Mouse (Mus musculus): ENCODE measurements around the gene Mars. TPM values are rescaled to one million over a fixed set of nuclear protein-coding genes. Genes with fewer than 3 reads are reported as not detected.

Mars gene
- polyA plus RNA-seq, 1 experiment from 2014 or later: 137 TPM

DNA sequence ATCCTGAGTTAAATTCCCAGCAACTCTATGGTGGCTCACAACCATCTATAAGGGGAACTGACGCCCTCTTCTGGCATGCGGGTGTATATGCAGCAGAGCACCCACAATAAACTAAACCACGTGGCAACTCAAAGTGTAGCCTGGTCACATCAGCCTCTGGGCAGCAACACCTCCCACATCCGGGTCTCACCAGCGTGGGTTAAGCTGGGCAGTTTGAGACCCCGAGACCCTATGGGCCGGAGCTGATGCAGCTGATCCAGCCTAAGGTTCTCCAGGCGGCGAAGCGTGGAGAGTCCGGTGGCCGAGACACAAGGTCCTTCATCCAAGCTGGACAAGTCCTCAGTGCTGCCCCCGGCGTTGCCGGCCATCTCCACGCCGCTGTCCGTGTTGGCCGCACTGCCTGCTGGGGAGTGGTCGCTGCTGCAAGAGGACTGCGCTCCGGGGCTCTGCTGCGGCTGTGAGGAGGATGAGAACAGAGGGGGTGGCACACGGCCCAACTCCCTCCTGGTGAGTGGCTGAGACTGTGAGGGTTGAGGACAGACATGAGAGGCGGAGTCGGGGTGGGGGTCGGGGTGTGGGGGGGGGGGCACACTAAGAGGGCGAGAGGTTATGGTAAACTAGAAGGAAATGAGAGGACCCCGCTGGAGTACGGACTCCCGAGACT is 20.8 kb upstream of the Mars start:
- Histone ChIP-seq H3K36me3 (no peaks in the 10 kb centered on the region), H3K4me1 (peaks cover 3% of the 10 kb centered on the region; the same call in 1 of the 2 replicates), H3K27ac (replicated peaks) (no peak overlapping the region), H3K4me3 (peak overlapping the region; percentile 27), H3K9me3 (no peaks in the 10 kb centered on the region), H3K4me2 (replicated peaks) (peak overlapping the region; percentile 43), H3K27me3 (peaks cover 22% of the 10 kb centered on the region), H3K9ac (replicated peaks) (peak overlapping the region; percentile 32; the same call in 1 of the 2 replicates)
- no peak; the same call in 1 of the 2 replicates for ATAC-seq (replicated peaks)
- 22% methylated on average over 31 of the region's 31 CpGs for WGBS

DNA sequence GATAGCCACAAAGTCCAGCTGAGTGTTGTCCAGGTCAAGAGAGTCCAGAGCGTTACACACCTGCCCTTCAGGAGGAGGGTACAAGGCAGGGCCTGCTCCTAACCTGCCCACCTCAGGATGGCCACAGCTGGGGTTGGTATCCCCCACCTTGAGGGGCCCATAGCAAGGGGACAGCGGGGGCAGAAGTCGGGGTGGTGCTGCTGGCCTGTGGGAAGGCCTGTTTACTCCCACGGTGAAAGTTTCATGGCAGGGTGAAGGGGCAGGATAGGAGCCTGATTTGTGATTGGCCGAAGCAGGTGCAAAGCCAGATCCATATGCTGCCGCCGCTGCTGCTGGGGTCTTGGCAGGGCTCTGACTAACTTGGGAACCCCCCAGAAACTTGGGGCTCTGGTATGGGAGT is 18.6 kb upstream of the Mars start:
- Histone ChIP-seq H3K9me3 (no peaks in the 10 kb centered on the region), H3K4me1 (peaks cover 16% of the 10 kb centered on the region), H3K27ac (replicated peaks) (no peak overlapping the region), H3K4me2 (replicated peaks) (no peak overlapping the region), H3K4me3 (no peak overlapping the region), H3K9ac (replicated peaks) (no peak overlapping the region), H3K36me3 (no peaks in the 10 kb centered on the region), H3K27me3 (peaks cover 43% of the 10 kb centered on the region)
- WGBS: 78% methylated on average over 7 of the region's 7 CpGs
- ATAC-seq (replicated peaks): no peak

GRCm38 (mm10) chr10:127327461-127328145 is 16.0 kb upstream of the Mars start:
- H3K27ac ChIP-seq (replicated peaks): no peak overlapping the region
- H3K9ac ChIP-seq (replicated peaks): no peak overlapping the region
- no peaks in the 10 kb centered on the region for H3K9me3 ChIP-seq
- WGBS: 48% methylated on average over 18 of the region's 18 CpGs
- H3K4me1 ChIP-seq: peaks cover 16% of the 10 kb centered on the region
- H3K4me3 ChIP-seq: no peak overlapping the region
- ATAC-seq (replicated peaks): no peak
- peaks cover 60% of the 10 kb centered on the region for H3K27me3 ChIP-seq
- H3K36me3 ChIP-seq: no peaks in the 10 kb centered on the region
- H3K4me2 ChIP-seq (replicated peaks): no peak overlapping the region

DNA sequence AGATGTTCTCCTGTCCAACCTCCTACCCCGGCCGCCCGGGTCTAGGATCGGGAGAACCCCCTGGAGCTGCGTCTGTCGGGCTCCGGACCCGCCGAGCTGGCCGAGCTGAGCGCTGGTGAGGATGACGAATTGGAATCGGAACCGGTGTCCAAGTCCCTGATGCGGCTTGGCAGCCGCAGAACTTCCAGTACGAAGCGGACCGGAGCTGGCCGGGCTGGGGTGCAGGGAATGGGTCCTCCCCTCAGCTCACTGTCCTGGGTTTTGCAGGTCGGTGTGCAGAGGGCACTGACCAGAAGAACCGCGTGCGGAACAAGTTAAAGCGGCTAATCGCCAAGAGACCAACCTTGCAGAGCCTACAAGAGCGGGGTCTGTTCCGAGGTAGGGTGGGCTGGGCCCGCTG is 15.2 kb upstream of the Mars start:
- Histone ChIP-seq H3K27ac (replicated peaks) (no peak overlapping the region), H3K36me3 (no peaks in the 10 kb centered on the region), H3K9me3 (no peaks in the 10 kb centered on the region), H3K4me2 (replicated peaks) (peak overlapping the region; percentile 44), H3K27me3 (peaks cover 60% of the 10 kb centered on the region), H3K4me3 (peak overlapping the region; percentile 23), H3K4me1 (peaks cover 13% of the 10 kb centered on the region), H3K9ac (replicated peaks) (no peak overlapping the region)
- ATAC-seq (replicated peaks): no peak
- WGBS: 8% methylated on average over 29 of the region's 29 CpGs

- Histone ChIP-seq H3K4me3 (peak overlapping the region; percentile 23), H3K9ac (replicated peaks) (no peak overlapping the region), H3K4me1 (peaks cover 13% of the 10 kb centered on the region), H3K4me2 (replicated peaks) (peak overlapping the region; percentile 44), H3K27ac (replicated peaks) (no peak overlapping the region), H3K9me3 (no peaks in the 10 kb centered on the region), H3K36me3 (no peaks in the 10 kb centered on the region), H3K27me3 (peaks cover 60% of the 10 kb centered on the region)
- WGBS: 1% methylated on average over 54 of the region's 54 CpGs
- ATAC-seq (replicated peaks): no peak
Observed at GRCm38 (mm10) chr10:127326017-127326801, 14.6 kb upstream of the Mars start.

GRCm38 (mm10) chr10:127325454-127326016 is 13.9 kb upstream of the Mars start:
- no peak overlapping the region; the same call in 1 of the 2 replicates for H3K4me3 ChIP-seq
- WGBS: 30% methylated on average over 14 of the region's 14 CpGs
- peaks cover 60% of the 10 kb centered on the region for H3K27me3 ChIP-seq

GRCm38 (mm10) chr10:127324495-127324894 is 12.9 kb upstream of the Mars start:
- Histone ChIP-seq H3K27me3 (peaks cover 57% of the 10 kb centered on the region), H3K27ac (replicated peaks) (no peak overlapping the region), H3K9me3 (no peaks in the 10 kb centered on the region), H3K4me2 (replicated peaks) (no peak overlapping the region), H3K4me3 (no peak overlapping the region), H3K9ac (replicated peaks) (no peak overlapping the region), H3K36me3 (no peaks in the 10 kb centered on the region), H3K4me1 (peaks cover 13% of the 10 kb centered on the region)
- WGBS: 11% methylated on average over 7 of the region's 7 CpGs
- no peak for ATAC-seq (replicated peaks)

More at GRCm38 (mm10) chr10:127325454-127326016, 13.9 kb upstream of the Mars start:
- ATAC-seq (replicated peaks): no peak
- H3K27ac ChIP-seq (replicated peaks): no peak overlapping the region
- 0 out of 2 replicates have a peak overlapping the region, but pooled peaks have one; percentile 44 for H3K4me2 ChIP-seq (replicated peaks)
- no peaks in the 10 kb centered on the region for H3K36me3 ChIP-seq
- no peak overlapping the region for H3K9ac ChIP-seq (replicated peaks)
- peaks cover 13% of the 10 kb centered on the region for H3K4me1 ChIP-seq
- no peaks in the 10 kb centered on the region for H3K9me3 ChIP-seq

GRCm38 (mm10) chr10:127323131-127323855 is 11.7 kb upstream of the Mars start:
- H3K4me2 ChIP-seq (replicated peaks): no peak overlapping the region
- 82% methylated on average over 17 of the region's 17 CpGs for WGBS
- no peak for ATAC-seq (replicated peaks)
- no peak overlapping the region for H3K9ac ChIP-seq (replicated peaks)
- no peaks in the 10 kb centered on the region for H3K9me3 ChIP-seq
- no peak overlapping the region for H3K4me3 ChIP-seq
- peaks cover 45% of the 10 kb centered on the region for H3K27me3 ChIP-seq
- no peak overlapping the region for H3K27ac ChIP-seq (replicated peaks)
- no peaks in the 10 kb centered on the region for H3K36me3 ChIP-seq
- peaks cover 13% of the 10 kb centered on the region for H3K4me1 ChIP-seq

GRCm38 (mm10) chr10:127322669-127323068 is 11.1 kb upstream of the Mars start:
- no peak overlapping the region for H3K4me3 ChIP-seq
- H3K36me3 ChIP-seq: no peaks in the 10 kb centered on the region
- no peak overlapping the region for H3K9ac ChIP-seq (replicated peaks)
- H3K4me1 ChIP-seq: peaks cover 13% of the 10 kb centered on the region
- no peaks in the 10 kb centered on the region for H3K9me3 ChIP-seq
- no peak overlapping the region for H3K4me2 ChIP-seq (replicated peaks)
- ATAC-seq (replicated peaks): no peak
- H3K27ac ChIP-seq (replicated peaks): no peak overlapping the region
- H3K27me3 ChIP-seq: peaks cover 40% of the 10 kb centered on the region
- 87% methylated on average over 4 of the region's 4 CpGs for WGBS

DNA sequence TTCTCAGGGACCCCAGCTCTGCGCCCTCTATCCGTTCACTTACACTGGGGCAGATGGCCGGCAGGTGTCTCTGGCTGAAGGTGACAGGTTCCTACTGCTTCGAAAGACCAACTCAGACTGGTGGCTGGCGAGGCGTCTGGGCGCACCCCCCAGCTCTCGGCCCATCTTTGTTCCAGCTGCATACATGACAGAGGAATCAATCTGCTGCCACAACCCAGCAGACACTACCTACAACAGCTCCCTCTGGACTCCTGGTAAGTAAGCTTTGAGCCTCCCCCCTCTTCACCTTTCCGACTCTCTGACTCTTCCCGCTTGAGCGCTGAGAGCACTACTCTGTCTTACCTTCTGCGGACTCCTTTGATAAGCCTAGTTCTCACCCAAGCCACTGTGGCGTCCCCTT is 10.6 kb upstream of the Mars start:
- H3K36me3 ChIP-seq: no peaks in the 10 kb centered on the region
- H3K4me2 ChIP-seq (replicated peaks): no peak overlapping the region
- H3K27me3 ChIP-seq: peaks cover 35% of the 10 kb centered on the region
- no peak overlapping the region for H3K27ac ChIP-seq (replicated peaks)
- WGBS: 71% methylated on average over 13 of the region's 13 CpGs
- no peak overlapping the region for H3K9ac ChIP-seq (replicated peaks)
- H3K9me3 ChIP-seq: no peaks in the 10 kb centered on the region
- peaks cover 13% of the 10 kb centered on the region for H3K4me1 ChIP-seq
- no peak overlapping the region for H3K4me3 ChIP-seq
- ATAC-seq (replicated peaks): no peak

GRCm38 (mm10) chr10:127321621-127322020 is 10.0 kb upstream of the Mars start, which contains the start of gene Arhgap9:
Gene Arhgap9 (plus strand): TSS chr10:127321964.
- Histone ChIP-seq H3K4me2 (replicated peaks) (no peak within 1 kb of the TSS), H3K36me3 (no peaks in the 10 kb centered on the region), H3K4me3 (no peak within 1 kb of the TSS), H3K9ac (replicated peaks) (no peak within 1 kb of the TSS), H3K27ac (replicated peaks) (no peak within 1 kb of the TSS), H3K9me3 (no peaks in the 10 kb centered on the region), H3K27me3 (peaks cover 31% of the 10 kb centered on the region), H3K4me1 (peaks cover 9% of the 10 kb centered on the region)
- ATAC-seq (replicated peaks): no peak
- WGBS: 62% methylated on average over 3 of the region's 3 CpGs

All from forebrain, embryonic 15.5 days (tissue).